Mouse (Mus musculus) ES-Bruce4 (cell line): ENCODE measurements around the gene Rwdd3.

Experiments used
- EP300 ChIP-seq: IDR thresholded peaks from 2 replicates; pipeline ENCODE4 v1.6.1; 2011; ENCODE audit warnings: low read depth, low read length; ENCODE audit not compliant: insufficient read depth
- POLR2A ChIP-seq: IDR thresholded peaks from one replicate; pipeline ENCODE4 v1.8.1; 2011; ENCODE audit warnings: low read length; ENCODE audit not compliant: insufficient read depth

DNA sequence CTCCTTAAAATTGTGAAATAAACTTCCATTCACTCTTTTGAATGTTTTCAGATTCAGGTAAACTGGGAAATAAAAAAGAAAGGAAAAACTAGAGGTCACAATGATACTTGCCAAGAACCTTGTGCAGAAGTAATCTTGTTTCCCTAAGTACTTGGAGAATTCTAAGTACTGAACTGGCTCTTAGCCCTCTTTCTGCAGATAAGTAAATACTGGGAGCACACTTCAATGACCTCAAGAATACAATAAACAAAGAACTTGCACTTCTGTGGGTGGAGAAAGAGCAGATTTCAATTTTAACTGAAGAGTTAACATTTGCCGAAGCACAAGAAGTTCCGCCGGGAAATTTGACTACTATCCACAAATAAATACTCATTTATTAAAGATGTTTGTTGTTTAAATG is 15.4 kb upstream of the Rwdd3 start:
- no peak for TF ChIP-seq EP300
- no peak for TF ChIP-seq POLR2A
